Mouse (Mus musculus) C2C12 (cell line): Measurements from ENCODE around the gene Cldn10. TPM values are rescaled to one million over a fixed set of nuclear protein-coding genes. Genes with fewer than 3 reads are reported as not detected.

ENCODE experiments used
- H3K27me3 ChIP-seq: one replicate; pipeline ENCODE4 v1.6.1; 2011; ENCODE audit not compliant: control insufficient read depth, insufficient read depth, insufficient read length
- H3K36me3 ChIP-seq: one replicate; pipeline ENCODE4 v1.6.1; 2011; ENCODE audit not compliant: control insufficient read depth, insufficient read depth
- H3K4me3 ChIP-seq: one replicate; pipeline ENCODE4 v1.5.1; 2011; ENCODE audit warnings: mild to moderate bottlenecking, control low read depth; ENCODE audit not compliant: poor library complexity, insufficient read depth, severe bottlenecking
- H3K79me2 ChIP-seq: one replicate; pipeline ENCODE4 v1.6.1; 2011; ENCODE audit not compliant: control insufficient read depth, insufficient read depth
- H3K79me3 ChIP-seq: one replicate; pipeline ENCODE4 v1.6.1; 2011; ENCODE audit warnings: low read depth, control low read depth
- H3ac ChIP-seq: one replicate; pipeline ENCODE3; 2011; ENCODE audit warnings: low read depth; ENCODE audit not compliant: control insufficient read depth, insufficient read length
- CEBPB ChIP-seq: IDR thresholded peaks from one replicate; pipeline ENCODE4 v1.6.1; 2011; ENCODE audit warnings: low read depth, mild to moderate bottlenecking, control low read depth, moderate library complexity
- CTCF ChIP-seq: IDR thresholded peaks from one replicate; pipeline ENCODE4 v1.5.1; 2011; ENCODE audit not compliant: control insufficient read depth, insufficient read depth, insufficient read length
- FOSL1 ChIP-seq: IDR thresholded peaks from one replicate; pipeline ENCODE4 v1.8.0; 2011; ENCODE audit warnings: mild to moderate bottlenecking, low read length; ENCODE audit not compliant: poor library complexity, insufficient read depth, severe bottlenecking
- MAX ChIP-seq: IDR thresholded peaks from one replicate; pipeline ENCODE4 v1.6.1; 2011; ENCODE audit warnings: mild to moderate bottlenecking, control low read depth
- MYOD1 ChIP-seq: IDR thresholded peaks from one replicate; pipeline ENCODE4 v1.6.1; 2011; ENCODE audit warnings: low read depth; ENCODE audit not compliant: control insufficient read depth, insufficient read length
- MYOG ChIP-seq: IDR thresholded peaks from one replicate; pipeline ENCODE4 v1.6.1; 2011; ENCODE audit not compliant: control insufficient read depth, insufficient read length; ENCODE audit errors: extremely low read depth
- USF1 ChIP-seq: IDR thresholded peaks from one replicate; pipeline ENCODE4 v1.6.1; 2011; ENCODE audit warnings: low read depth, mild to moderate bottlenecking, control low read depth, moderate library complexity
- polyA plus RNA-seq: library from polyadenylated mRNA; unstranded; fragments of >200 nt; fragmentation: generic; extraction: Trizol; gene quantifications from one replicate; pipeline ENCODE4 v1.2.1, GENCODE M21; 2012; ENCODE audit warnings: missing spikeins

Cldn10 gene
- polyA plus RNA-seq, 1 experiment = not detected

- H3K27me3 ChIP-seq = no peaks in the 10 kb centered on the region
- TF ChIP-seq MYOD1 (no peak), MAX (no peak), MYOG (no peak)
- H3K4me3 ChIP-seq = no peak overlapping the region
- no peak overlapping the region for H3ac ChIP-seq
- H3K79me2 ChIP-seq = no peaks in the 10 kb centered on the region
- H3K79me3 ChIP-seq = no peaks in the 10 kb centered on the region
- no peaks in the 10 kb centered on the region for H3K36me3 ChIP-seq
Measured at GRCm38 (mm10) chr14:118765951-118766350, 21.8 kb upstream of the Cldn10 start.

GRCm38 (mm10) chr14:118766368-118766767, 21.3 kb upstream of the Cldn10 start:
- Histone ChIP-seq H3K79me2 (no peaks in the 10 kb centered on the region), H3ac (no peak overlapping the region), H3K4me3 (no peak overlapping the region), H3K79me3 (no peaks in the 10 kb centered on the region), H3K36me3 (no peaks in the 10 kb centered on the region), H3K27me3 (no peaks in the 10 kb centered on the region)
- TF ChIP-seq FOSL1 = no peak
- no peak for TF ChIP-seq MAX
- TF ChIP-seq MYOG = no peak
- TF ChIP-seq CEBPB = no peak
- no peak for TF ChIP-seq USF1
- TF ChIP-seq MYOD1 = no peak

GRCm38 (mm10) chr14:118767673-118768353, 19.9 kb upstream of the Cldn10 start:
- no peak for TF ChIP-seq FOSL1
- no peak for TF ChIP-seq MYOG
- peak; percentile 91 for TF ChIP-seq CTCF

GRCm38 (mm10) chr14:118768354-118768713, 19.4 kb upstream of the Cldn10 start:
- no peak overlapping the region for H3ac ChIP-seq
- no peaks in the 10 kb centered on the region for H3K79me2 ChIP-seq
- no peak overlapping the region for H3K4me3 ChIP-seq
- H3K36me3 ChIP-seq = no peaks in the 10 kb centered on the region
- no peaks in the 10 kb centered on the region for H3K27me3 ChIP-seq
- TF ChIP-seq CEBPB (no peak), MAX (no peak), USF1 (no peak), FOSL1 (no peak), CTCF (no peak), MYOG (no peak), MYOD1 (no peak)
- no peaks in the 10 kb centered on the region for H3K79me3 ChIP-seq

More at GRCm38 (mm10) chr14:118767673-118768353, 19.9 kb upstream of the Cldn10 start:
- no peaks in the 10 kb centered on the region for H3K79me3 ChIP-seq
- H3ac ChIP-seq = no peak overlapping the region
- H3K79me2 ChIP-seq = no peaks in the 10 kb centered on the region
- no peak overlapping the region for H3K4me3 ChIP-seq
- H3K27me3 ChIP-seq = no peaks in the 10 kb centered on the region
- no peaks in the 10 kb centered on the region for H3K36me3 ChIP-seq

- Histone ChIP-seq H3K79me2 (no peaks in the 10 kb centered on the region), H3K79me3 (no peaks in the 10 kb centered on the region), H3K36me3 (no peaks in the 10 kb centered on the region), H3ac (no peak overlapping the region), H3K4me3 (no peak overlapping the region), H3K27me3 (peaks cover 3% of the 10 kb centered on the region)
- TF ChIP-seq FOSL1 (no peak), CTCF (no peak), MAX (no peak), USF1 (no peak), MYOG (no peak), MYOD1 (no peak), CEBPB (no peak)
Measured at GRCm38 (mm10) chr14:118773668-118774067, 14.0 kb upstream of the Cldn10 start.

GRCm38 (mm10) chr14:118774507-118775428, 12.9 kb upstream of the Cldn10 start:
- Histone ChIP-seq H3ac (no peak overlapping the region), H3K4me3 (no peak overlapping the region), H3K36me3 (no peaks in the 10 kb centered on the region), H3K27me3 (peaks cover 3% of the 10 kb centered on the region), H3K79me3 (no peaks in the 10 kb centered on the region), H3K79me2 (no peaks in the 10 kb centered on the region)
- TF ChIP-seq FOSL1 (no peak), MYOD1 (no peak), MYOG (no peak), CEBPB (no peak), MAX (no peak), USF1 (no peak), CTCF (no peak)
